In genomic region chr3:58415884-58416725, GRCm38 (mm10) we compare ENCODE assay signal across 8 mouse cellular contexts. TPM values are rescaled to one million over a fixed set of nuclear protein-coding genes. Genes with fewer than 3 reads are reported as not detected.
DNase-seq lines count a peak whose midpoint lies in the region; ATAC-seq and TF ChIP-seq lines count a peak whose summit lies in the region.

No protein-coding gene starts in this region.

- peaks cover 0 to 3% of the 10 kb centered on the region in 2 experiments; a peak in 2 of 4 replicates for H3K4me1 ChIP-seq in MEL (ENCODE audit: control insufficient read depth in 1 of 2, insufficient read depth in 2 of 2, low read length in 2 of 2)
- no peaks in the 10 kb centered on the region for H3K4me1 ChIP-seq in cerebellum, adult 2 months (ENCODE audit: control insufficient read depth, insufficient read depth, low read length)

- peaks cover 0 to 7% of the 10 kb centered on the region in 2 experiments; a peak in 3 of 4 replicates for H3K36me3 ChIP-seq in MEL (ENCODE audit: control insufficient read depth in 1 of 2, insufficient read depth in 2 of 2, low read length in 2 of 2)

- peak; percentile 63 to 69 for ATAC-seq in hematopoietic stem cell, adult 5-6 weeks (replicated peaks in 1 of 2; ENCODE audit: insufficient read depth in 1 of 2, low FRiP score in 2 of 2, low TSS enrichment in 1 of 2, low read depth in 1 of 2, poor library complexity in 2 of 2, severe bottlenecking in 2 of 2)

- no peak for TF ChIP-seq EP300 in MEL (IDR thresholded peaks at IDR 0.05; ENCODE audit: low read depth in 1 of 2, low read length in 2 of 2)

- under 1% methylated on average over 85 of the region's 85 CpGs for WGBS in cerebellum, adult 2 months

- peak in 2 of 3 experiments; percentile 47 to 51; a peak in 3 of 6 replicates for TF ChIP-seq CTCF in MEL (IDR thresholded peaks at IDR 0.05 in 2 of 3, conservative IDR thresholded peaks at IDR 0.05 in 1 of 3; ENCODE audit: control insufficient read depth in 1 of 3, insufficient read depth in 1 of 3, low read depth in 2 of 3, low read length in 3 of 3, poor library complexity in 1 of 3, severe bottlenecking in 1 of 3)
- 0 out of 2 replicates have a peak, but pooled peaks have one; percentile 24 for TF ChIP-seq CTCF in cerebellum, adult 2 months (IDR thresholded peaks at IDR 0.05; ENCODE audit: borderline replicate concordance, insufficient read depth, low read depth, low read length)

- peak; percentile 36 for TF ChIP-seq RAD21 in MEL (IDR thresholded peaks at IDR 0.05; ENCODE audit: low read depth, low read length)

- DNase-seq in MEL (ENCODE audit: low read depth, low spot score) = peak; percentile 82
- peak; percentile 80 to 81 for DNase-seq in cerebellum, adult 2 months
- peak; percentile 74 for DNase-seq in forelimb bud, embryonic 11.5 days (ENCODE audit: low read depth, low spot score)
- peak; percentile 78 to 82 for DNase-seq in layer of hippocampus, postnatal 14 days (ENCODE audit: low spot score in 2 of 2)
- DNase-seq in lung, postnatal 10 days = peak; percentile 90
- DNase-seq in ovary, postnatal 14 days (ENCODE audit: low spot score) = peak; percentile 55
- DNase-seq in thymus, postnatal 14 days = peak; percentile 83

- peak overlapping the region; percentile 68 to 98 for H3K4me3 ChIP-seq in MEL (ENCODE audit: control insufficient read depth in 1 of 2, insufficient read depth in 1 of 2, low read depth in 2 of 2, low read length in 2 of 2)
- peak overlapping the region; percentile 97 for H3K4me3 ChIP-seq in cerebellum, adult 2 months (replicated peaks; ENCODE audit: insufficient read depth, low read depth, low read length)

- peak overlapping the region; percentile 98 for H3K27ac ChIP-seq in MEL (ENCODE audit: control insufficient read depth, low read depth, low read length)
- peak overlapping the region; percentile 64 for H3K27ac ChIP-seq in cerebellum, adult 2 months (ENCODE audit: insufficient read depth, low read length)

- no peak for TF ChIP-seq POLR2A in MEL (IDR thresholded peaks at IDR 0.05; ENCODE audit: control insufficient read depth in 1 of 2, insufficient read depth in 1 of 2, low read depth in 1 of 2, low read length in 2 of 2, poor library complexity in 1 of 2)
- no peak for TF ChIP-seq POLR2A in cerebellum, adult 2 months (IDR thresholded peaks at IDR 0.05; ENCODE audit: borderline replicate concordance, insufficient read depth, low read length)

- no peaks in the 10 kb centered on the region for H3K9me3 ChIP-seq in MEL (replicated peaks; ENCODE audit: insufficient read depth, low read length)

- no peaks in the 10 kb centered on the region for H3K27me3 ChIP-seq in MEL (ENCODE audit: control insufficient read depth in 1 of 2, insufficient read depth in 2 of 2, low read length in 2 of 2)
- H3K27me3 ChIP-seq in cerebellum, adult 2 months (ENCODE audit: control insufficient read depth, insufficient read depth, low read length) = no peaks in the 10 kb centered on the region

- H3K9ac ChIP-seq in MEL (ENCODE audit: control insufficient read depth, low read depth, low read length, poor library complexity, severe bottlenecking) = peak overlapping the region; percentile 99

- H3K79me2 ChIP-seq in MEL (ENCODE audit: control insufficient read depth, insufficient read depth, low read length, poor library complexity) = peaks cover 45% of the 10 kb centered on the region

TF ChIP-seq in MEL, 35 proteins besides CTCF, POLR2A, EP300 and RAD21:
- no peak for TF ChIP-seq USF1 (IDR thresholded peaks at IDR 0.05; ENCODE audit: low read depth, low read length)
- no peak for TF ChIP-seq GATA1 (IDR thresholded peaks at IDR 0.05; ENCODE audit: low read depth, low read length)
- TF ChIP-seq MAZ (IDR thresholded peaks at IDR 0.05; ENCODE audit: low read depth, low read length) = 0 out of 2 replicates have a peak, but pooled peaks have one; percentile 50
- peak; percentile 21; the same call in 1 of the 2 replicates for TF ChIP-seq ETS1 (IDR thresholded peaks at IDR 0.05; ENCODE audit: low read depth, low read length)
- no peak for TF ChIP-seq POLR2AphosphoS5 (IDR thresholded peaks at IDR 0.05; ENCODE audit: borderline replicate concordance, low read depth, low read length)
- TF ChIP-seq SIN3A (IDR thresholded peaks at IDR 0.05; ENCODE audit: low read length) = peak; percentile 74
- 0 out of 2 replicates have a peak, but pooled peaks have one; percentile 11 for TF ChIP-seq RCOR1 (IDR thresholded peaks at IDR 0.05; ENCODE audit: low read depth, low read length)
- no peak for TF ChIP-seq NRF1 (IDR thresholded peaks at IDR 0.05; ENCODE audit: insufficient read depth, low read depth, low read length, poor library complexity, severe bottlenecking)
- no peak for TF ChIP-seq JUND (IDR thresholded peaks at IDR 0.05; ENCODE audit: low read depth, low read length)
- no peak for TF ChIP-seq TBP (IDR thresholded peaks at IDR 0.05; ENCODE audit: low read depth, low read length)
TF ChIP-seq in MEL: peak in this region for 4.

RNA-seq across cellular contexts. Expression of gene Tsc22d2, which starts 1.6 kb away (rescaled TPM):
- 10.7 and 10.9 TPM in 2 replicates for total RNA-seq in MEL (2012; rRNA removed)
- polyA plus RNA-seq in MEL (2012; ENCODE audit: insufficient read depth in 1 of 2, insufficient read length in 2 of 2, low read depth in 1 of 2, low replicate concordance in 2 of 2, missing spikeins in 1 of 2) = 10 to 100 TPM in 1 of 2 experiments, not detected in 1; 13.3 TPM
- 13.0 and 13.3 TPM in 2 replicates for polyA plus RNA-seq in cerebellum, adult 2 months (2012; rRNA removed)
- total RNA-seq in hematopoietic stem cell, adult 5-6 weeks (2017) = 24.6 and 34.5 TPM in 2 replicates
- total RNA-seq in layer of hippocampus, postnatal 14 days (2021) = 10 to 100 TPM; 37.6 to 38.0 TPM

Comparison
In these comparisons a context has a peak if more than half of its experiments do, and no peak if none do; other contexts are left out.
1. Peak in every context shown above with its lines: DNase-seq, ATAC-seq, H3K4me3 ChIP-seq and H3K27ac ChIP-seq.